Mouse (Mus musculus) MEL (cell line): ENCODE data around the gene Map3k1.

ENCODE experiments used
- CHD1 ChIP-seq: IDR thresholded peaks from 2 replicates; pipeline ENCODE4 v1.6.1; 2012; ENCODE audit warnings: low read depth, mild to moderate bottlenecking, inconsistent platforms, low read length, improper control_type of control experiment
- CTCF ChIP-seq, 3 experiments: IDR thresholded peaks in 2 of 3; conservative IDR thresholded peaks in 1 of 3; 2 replicates each; pipeline ENCODE4 v1.5.1; 2011 to 2012; ENCODE audit warnings: low read length in 3 of 3, low read depth in 2 of 3, mild to moderate bottlenecking in 2 of 3, improper control_type of control experiment in 1 of 3, inconsistent platforms in 1 of 3, mixed read lengths in 1 of 3, moderate library complexity in 1 of 3; ENCODE audit not compliant: control insufficient read depth in 1 of 3, insufficient read depth in 1 of 3, poor library complexity in 1 of 3, severe bottlenecking in 1 of 3
- E2F4 ChIP-seq: IDR thresholded peaks from 2 replicates; pipeline ENCODE4 v1.6.1; 2011; ENCODE audit warnings: low read depth, low read length, improper control_type of control experiment, borderline replicate concordance
- EP300 ChIP-seq, 2 experiments: IDR thresholded peaks; 2 replicates each; pipeline ENCODE4 v1.6.1; 2011; ENCODE audit warnings: improper control_type of control experiment in 2 of 2, low read length in 2 of 2, low read depth in 1 of 2, mild to moderate bottlenecking in 1 of 2
- MAFK ChIP-seq: IDR thresholded peaks from 2 replicates; pipeline ENCODE4 v1.6.1; 2011; ENCODE audit warnings: low read depth, mild to moderate bottlenecking, low read length, improper control_type of control experiment, borderline replicate concordance
- MYC ChIP-seq: IDR thresholded peaks from 2 replicates; pipeline ENCODE4 v1.6.1; 2011; ENCODE audit warnings: low read depth, mild to moderate bottlenecking, low read length, improper control_type of control experiment, moderate library complexity
- NELFE ChIP-seq: IDR thresholded peaks from 2 replicates; pipeline ENCODE4 v1.6.1; 2011; ENCODE audit warnings: low read depth, low read length, improper control_type of control experiment
- POLR2A ChIP-seq, 2 experiments: IDR thresholded peaks; 2 replicates each; pipeline ENCODE4 v1.6.1; 2011 to 2012; ENCODE audit warnings: low read length in 2 of 2, mild to moderate bottlenecking in 2 of 2, control low read depth in 1 of 2, improper control_type of control experiment in 1 of 2, low read depth in 1 of 2, moderate library complexity in 1 of 2; ENCODE audit not compliant: control insufficient read depth in 1 of 2, insufficient read depth in 1 of 2, poor library complexity in 1 of 2
- TCF12 ChIP-seq: IDR thresholded peaks from 2 replicates; pipeline ENCODE4 v1.6.1; 2014; ENCODE audit warnings: low read depth, mild to moderate bottlenecking, inconsistent platforms, low read length, improper control_type of control experiment, moderate library complexity
- USF1 ChIP-seq: IDR thresholded peaks from 2 replicates; pipeline ENCODE4 v1.6.1; 2014; ENCODE audit warnings: low read depth, mild to moderate bottlenecking, inconsistent platforms, low read length, improper control_type of control experiment, moderate library complexity

GRCm38 (mm10) chr13:111753321-111753720 is 55.5 kb downstream of the Map3k1 start:
- TF ChIP-seq CTCF (IDR thresholded peaks at IDR 0.05 in 2 of 3, conservative IDR thresholded peaks at IDR 0.05 in 1 of 3; ENCODE audit: control insufficient read depth in 1 of 3, insufficient read depth in 1 of 3, low read depth in 2 of 3, low read length in 3 of 3, poor library complexity in 1 of 3, severe bottlenecking in 1 of 3) (no peak), MAFK (no peak), TCF12 (no peak), EP300 (IDR thresholded peaks at IDR 0.05; ENCODE audit: low read depth in 1 of 2, low read length in 2 of 2) (no peak), CHD1 (no peak), POLR2A (IDR thresholded peaks at IDR 0.05; ENCODE audit: control insufficient read depth in 1 of 2, insufficient read depth in 1 of 2, low read depth in 1 of 2, low read length in 2 of 2, poor library complexity in 1 of 2) (no peak), MYC (no peak), USF1 (no peak), E2F4 (no peak), NELFE (no peak)
